Mouse (Mus musculus) CH12.LX (cell line): Measurements from ENCODE around the gene Gm10837. TPM values are rescaled to one million over a fixed set of nuclear protein-coding genes. Genes with fewer than 3 reads are reported as not detected.

Experiments
- DNase-seq: peaks from one replicate; pipeline ENCODE4 v3.0.0-alpha.2; 2013; ENCODE audit errors: extremely low read depth
- H3K27ac ChIP-seq: 2 replicates; pipeline ENCODE4 v1.5.1; 2012; ENCODE audit warnings: low read depth, mild to moderate bottlenecking, control low read depth, moderate library complexity; ENCODE audit not compliant: insufficient read depth
- H3K27me3 ChIP-seq: replicated peaks from 2 replicates; pipeline ENCODE3; 2012; ENCODE audit warnings: inconsistent platforms
- H3K36me3 ChIP-seq, 2 experiments: replicated peaks in 1 of 2; 2 replicates each; pipeline versions ENCODE3 to v1.6.1; 2012; ENCODE audit warnings: inconsistent platforms in 1 of 2, low read length in 1 of 2, mild to moderate bottlenecking in 1 of 2, mixed read lengths in 1 of 2, moderate library complexity in 1 of 2; ENCODE audit not compliant: control insufficient read depth in 1 of 2, insufficient read depth in 1 of 2
- H3K4me1 ChIP-seq, 2 experiments: 2 replicates each; pipeline ENCODE4 v1.6.1; 2012; ENCODE audit warnings: inconsistent platforms in 1 of 2, moderate library complexity in 1 of 2; ENCODE audit not compliant: insufficient read depth in 2 of 2, control insufficient read depth in 1 of 2
- H3K4me2 ChIP-seq: 2 replicates; pipeline ENCODE4 v1.6.1; 2012; ENCODE audit warnings: low read depth, mild to moderate bottlenecking, control low read depth; ENCODE audit not compliant: poor library complexity, insufficient read depth, severe bottlenecking
- H3K4me3 ChIP-seq, 3 experiments: fragments of 150-350 bp in 1 of 3; sonication (generic) in 1 of 3; replicated peaks in 1 of 3; 2 replicates each; pipeline versions ENCODE3 to v1.5.1; 2011 to 2012; ENCODE audit warnings: low read depth in 2 of 3, low read length in 2 of 3, mild to moderate bottlenecking in 2 of 3, moderate library complexity in 2 of 3, control low read depth in 1 of 3, improper control_type of control experiment in 1 of 3, inconsistent platforms in 1 of 3, mixed read lengths in 1 of 3; ENCODE audit not compliant: poor library complexity in 1 of 3
- H3K79me2 ChIP-seq: replicated peaks from 2 replicates; pipeline ENCODE4 v1.6.1; 2012; ENCODE audit warnings: mild to moderate bottlenecking, moderate library complexity; ENCODE audit not compliant: control insufficient read depth, poor library complexity, insufficient read depth, severe bottlenecking; ENCODE audit errors: extremely low read depth
- H3K9ac ChIP-seq: 2 replicates; pipeline ENCODE4 v1.6.1; 2012; ENCODE audit warnings: low read depth, mild to moderate bottlenecking, control low read depth, moderate library complexity; ENCODE audit not compliant: insufficient read depth
- H3K9me3 ChIP-seq: replicated peaks from 2 replicates; pipeline ENCODE3; 2012; ENCODE audit warnings: low read length, inconsistent platforms, mixed read lengths
- BHLHE40 ChIP-seq: IDR thresholded peaks from 2 replicates; pipeline ENCODE4 v1.6.1; 2011; ENCODE audit warnings: mild to moderate bottlenecking, low read depth, low read length, improper control_type of control experiment
- CHD1 ChIP-seq: IDR thresholded peaks from 2 replicates; pipeline ENCODE4 v1.6.1; 2012; ENCODE audit warnings: low read depth, low read length, improper control_type of control experiment, inconsistent platforms
- CHD2 ChIP-seq: IDR thresholded peaks from 2 replicates; pipeline ENCODE4 v1.6.1; 2011; ENCODE audit warnings: low read length, improper control_type of control experiment
- CTCF ChIP-seq, 2 experiments: IDR thresholded peaks in 1 of 2; conservative IDR thresholded peaks in 1 of 2; 2 replicates each; pipeline ENCODE4 v1.5.1; 2011 to 2012; ENCODE audit warnings: low read depth in 2 of 2, low read length in 2 of 2, improper control_type of control experiment in 1 of 2, inconsistent platforms in 1 of 2, mild to moderate bottlenecking in 1 of 2, moderate library complexity in 1 of 2
- EP300 ChIP-seq: IDR thresholded peaks from 2 replicates; pipeline ENCODE4 v1.6.1; 2011; ENCODE audit warnings: low read length, improper control_type of control experiment
- ETS1 ChIP-seq: conservative IDR thresholded peaks from 2 replicates; pipeline ENCODE4 v1.6.1; 2012; ENCODE audit warnings: low read depth, mild to moderate bottlenecking, inconsistent platforms, low read length, improper control_type of control experiment, moderate library complexity
- KAT2A ChIP-seq: IDR thresholded peaks from 2 replicates; pipeline ENCODE4 v1.6.1; 2012; ENCODE audit warnings: low read length, improper control_type of control experiment, inconsistent platforms; ENCODE audit not compliant: insufficient replicate concordance
- NELFE ChIP-seq: IDR thresholded peaks from 2 replicates; pipeline ENCODE4 v1.6.1; 2011; ENCODE audit warnings: low read depth, low read length, improper control_type of control experiment
- NRF1 ChIP-seq: IDR thresholded peaks from 2 replicates; pipeline ENCODE4 v1.6.1; 2014; ENCODE audit warnings: low read depth, mild to moderate bottlenecking, inconsistent platforms, low read length, improper control_type of control experiment, moderate library complexity
- PAX5 ChIP-seq: IDR thresholded peaks from 2 replicates; pipeline ENCODE4 v1.6.1; 2012; ENCODE audit warnings: low read length, inconsistent platforms, mixed read lengths
- POLR2A ChIP-seq: IDR thresholded peaks from 2 replicates; pipeline ENCODE4 v1.6.1; 2011; ENCODE audit warnings: low read depth, mild to moderate bottlenecking, improper control_type of control experiment, low read length
- RCOR1 ChIP-seq: conservative IDR thresholded peaks from 2 replicates; pipeline ENCODE4 v1.6.1; 2012; ENCODE audit warnings: low read depth, mild to moderate bottlenecking, inconsistent platforms, low read length, improper control_type of control experiment
- TBP ChIP-seq: conservative IDR thresholded peaks from 2 replicates; pipeline ENCODE4 v1.6.1; 2011; ENCODE audit warnings: low read depth, low read length, improper control_type of control experiment
- ZKSCAN1 ChIP-seq: IDR thresholded peaks from 2 replicates; pipeline ENCODE4 v1.6.1; 2012; ENCODE audit warnings: low read depth, inconsistent platforms, low read length, improper control_type of control experiment, borderline replicate concordance
- ZMIZ1 ChIP-seq: IDR thresholded peaks from 2 replicates; pipeline ENCODE4 v1.6.1; 2012; ENCODE audit warnings: low read depth, mild to moderate bottlenecking, inconsistent platforms, low read length, improper control_type of control experiment
- ZNF384 ChIP-seq: IDR thresholded peaks from 2 replicates; pipeline ENCODE4 v1.6.1; 2012; ENCODE audit warnings: low read depth, low read length, improper control_type of control experiment, inconsistent platforms
- dilution Hi-C: fragments of 300-500 bp; cut with MboI; formaldehyde crosslinking; loops from 2 replicates; pipeline ENCODE4 v1.14.3; 2020; ENCODE audit warnings: low sequenced_read_pairs; ENCODE audit not compliant: extremely low pct_unique_long_range_greater_than_20kb, extremely low pct_ligation_motif_present
- in situ Hi-C: fragments of 300-500 bp; cut with MboI; formaldehyde crosslinking; loops from 3 replicates; pipeline ENCODE4 v1.14.3; 2019; ENCODE audit warnings: low sequenced_read_pairs, low pct_ligation_motif_present, low pct_unique_long_range_greater_than_20kb, mixed read lengths
- polyA plus RNA-seq: library from polyadenylated mRNA; unstranded; fragments of >175 nt; gene quantifications from 2 replicates; pipeline ENCODE4 v1.2.1, GENCODE M21; 2012; ENCODE audit warnings: low read depth; ENCODE audit not compliant: insufficient read length
- total RNA-seq, 2 experiments: library from RNA; depleted of rRNA; stranded (reverse); fragments of 300-350 nt in 1 of 2; fragments of >200 nt in 1 of 2; gene quantifications; 2 replicates each; pipeline ENCODE4 v1.2.3; 2012 to 2014

Gm10837 gene
- total and polyA plus RNA-seq, 3 experiments, result not detected

DNA sequence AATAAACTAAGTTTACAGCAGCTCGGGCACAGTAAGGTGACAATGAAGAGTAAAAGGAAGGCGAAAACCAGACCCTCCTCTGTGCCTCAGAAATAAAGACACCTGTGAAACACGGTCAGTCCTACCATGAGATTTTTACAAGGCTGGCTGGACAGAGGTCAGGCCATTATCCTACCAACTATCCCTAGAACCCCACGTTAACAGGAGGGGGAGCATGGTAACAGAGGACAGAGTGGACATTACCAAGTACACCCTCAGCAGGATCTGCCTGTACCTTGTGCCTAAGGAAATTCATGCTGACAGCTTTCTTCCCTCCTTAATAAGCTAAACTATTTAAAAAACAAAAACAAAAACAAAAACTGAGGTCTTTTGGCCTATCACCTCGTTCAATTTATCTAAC lies 30.2 kb upstream of the Gm10837 start:
- H3K79me2 ChIP-seq, result no peaks in the 10 kb centered on the region; the same call in 1 of the 2 replicates
- DNase-seq, result no peak
- H3K27me3 ChIP-seq, result no peaks in the 10 kb centered on the region

DNA sequence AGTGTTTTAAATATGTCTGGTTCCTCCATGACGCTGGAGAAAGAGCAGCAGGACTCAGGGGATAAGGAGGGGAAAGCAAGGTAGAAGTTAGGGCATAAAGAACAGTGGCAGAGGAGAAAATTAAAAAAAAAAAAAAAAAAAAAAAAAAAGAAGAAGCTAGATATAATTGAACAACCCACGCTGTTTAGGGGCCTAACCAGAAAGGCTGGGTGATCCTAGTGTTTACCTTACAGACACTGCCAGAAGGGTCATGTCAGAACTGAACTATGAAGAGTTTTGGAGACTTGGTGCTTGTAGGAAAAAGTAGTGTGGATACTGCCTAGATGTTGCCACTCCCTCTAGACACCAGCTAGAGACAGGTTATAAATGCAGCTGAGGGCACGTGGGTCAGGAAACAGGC lies 28.9 kb upstream of the Gm10837 start:
- Histone ChIP-seq H3K36me3 (peaks cover 0 to 5% of the 10 kb centered on the region in 2 experiments), H3K27me3 (no peaks in the 10 kb centered on the region), H3K9me3 (peaks cover 6% of the 10 kb centered on the region), H3K9ac (no peak overlapping the region), H3K79me2 (no peaks in the 10 kb centered on the region; the same call in 1 of the 2 replicates), H3K27ac (no peak overlapping the region), H3K4me3 (peak overlapping the region in 1 of 3 experiments; percentile 37), H3K4me2 (no peak overlapping the region), H3K4me1 (peaks cover 0 to 14% of the 10 kb centered on the region in 2 experiments; a peak in 1 of 4 replicates)
- no peak for TF ChIP-seq POLR2A
- no peak for TF ChIP-seq CHD2
- no peak for TF ChIP-seq NRF1
- no peak for TF ChIP-seq PAX5
- peak; percentile 55 for TF ChIP-seq ZNF384
- no peak for TF ChIP-seq CHD1
- TF ChIP-seq RCOR1, result no peak
- TF ChIP-seq KAT2A, result no peak
- in situ Hi-C loops, result no loop called here
- DNase-seq, result no peak
- dilution Hi-C loops, result no loop called here

More for the DNA sequence above, 30.2 kb upstream of the Gm10837 start:
- Histone ChIP-seq H3K4me3 (no peak overlapping the region), H3K4me2 (no peak overlapping the region), H3K36me3 (peaks cover 0 to 5% of the 10 kb centered on the region in 2 experiments), H3K27ac (no peak overlapping the region), H3K4me1 (peaks cover 0 to 14% of the 10 kb centered on the region in 2 experiments; a peak in 1 of 4 replicates), H3K9ac (no peak overlapping the region), H3K9me3 (peaks cover 6% of the 10 kb centered on the region)
- no peak for TF ChIP-seq ZKSCAN1
- no peak for TF ChIP-seq PAX5
- no peak for TF ChIP-seq CTCF (conservative IDR thresholded peaks at IDR 0.05 in 1 of 2, IDR thresholded peaks at IDR 0.05 in 1 of 2; ENCODE audit: low read depth in 2 of 2, low read length in 2 of 2)
- no peak for TF ChIP-seq ETS1
- no peak for TF ChIP-seq NELFE
- no peak for TF ChIP-seq TBP
- no peak for TF ChIP-seq EP300
- no peak for TF ChIP-seq BHLHE40
- TF ChIP-seq ZMIZ1, result no peak
- TF ChIP-seq CHD1, result no peak
- TF ChIP-seq POLR2A, result no peak
- TF ChIP-seq KAT2A, result no peak
- TF ChIP-seq ZNF384, result no peak
- in situ Hi-C loops (no loop called here), dilution Hi-C loops (no loop called here)
